Mouse (Mus musculus) B cell, adult 2 months (primary cell): ENCODE data around the gene Ankrd13c.
"Not testable (repeated sequence)": the region's sequence is repeated elsewhere in the genome, so short reads cannot be mapped to it uniquely, and the experiment has no call there.

Experiments
- DNase-seq, 2 experiments: peaks; one replicate each; pipeline ENCODE4 v3.0.0; 2022

The Ankrd13c gene

DNA sequence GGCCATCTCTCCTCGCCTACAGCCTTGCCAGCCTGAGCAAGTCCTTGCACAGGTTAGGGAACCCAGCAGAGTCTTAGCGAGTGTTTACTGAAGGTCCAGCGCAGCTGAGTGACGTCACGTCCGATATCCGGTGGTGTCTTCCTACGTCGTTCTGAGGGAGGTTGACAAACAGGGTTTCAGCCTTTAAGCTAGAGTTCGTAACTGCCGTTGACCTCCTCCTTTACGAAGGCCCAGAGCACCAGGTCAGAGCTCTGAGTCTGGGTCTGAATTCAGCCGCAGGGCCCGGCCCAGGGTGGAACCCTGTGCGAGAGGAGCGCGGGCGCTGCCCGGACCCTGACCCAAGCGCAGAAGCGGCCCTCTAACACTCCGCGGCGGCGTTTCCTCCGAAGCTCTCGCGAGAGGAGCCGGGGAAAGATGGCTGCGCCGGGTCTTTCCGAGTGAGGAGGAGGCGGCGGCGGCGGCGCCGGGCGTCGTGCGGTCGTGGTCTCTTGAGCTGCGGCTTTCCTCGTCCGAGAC lies at the start of gene Ankrd13c:
TSS of gene Ankrd13c (plus strand) at position 397 of the 516 bp plus-strand sequence.
- DNase-seq: peak; percentile 92 to 95

DNA sequence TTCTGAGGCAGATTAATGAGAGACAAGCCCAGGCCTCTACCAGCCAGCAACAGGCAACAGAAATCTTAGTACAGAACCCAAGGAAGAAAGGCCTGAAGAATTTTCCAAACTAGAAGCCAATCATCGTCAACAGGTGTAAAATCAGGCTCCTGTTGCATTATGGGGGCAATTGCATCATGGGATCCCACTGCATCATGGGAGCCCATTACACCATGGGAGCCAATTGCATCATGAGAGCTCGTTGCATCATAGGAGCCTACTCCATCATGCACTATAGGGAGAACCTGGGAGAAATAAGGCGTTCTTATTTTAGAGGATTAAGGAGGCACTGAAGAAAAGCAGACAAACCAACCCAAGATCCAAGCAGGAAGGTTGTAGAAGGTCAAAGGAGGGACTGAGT lies 49.4 kb upstream of the Ankrd13c start:
- DNase-seq: no peak

GRCm38 (mm10) chr3:157899986-157900385 lies 47.1 kb upstream of the Ankrd13c start:
- no peak for DNase-seq

- DNase-seq: no peak
These were observed 45.3 kb upstream of the Ankrd13c start for GRCm38 (mm10) chr3:157901721-157902120.

DNA sequence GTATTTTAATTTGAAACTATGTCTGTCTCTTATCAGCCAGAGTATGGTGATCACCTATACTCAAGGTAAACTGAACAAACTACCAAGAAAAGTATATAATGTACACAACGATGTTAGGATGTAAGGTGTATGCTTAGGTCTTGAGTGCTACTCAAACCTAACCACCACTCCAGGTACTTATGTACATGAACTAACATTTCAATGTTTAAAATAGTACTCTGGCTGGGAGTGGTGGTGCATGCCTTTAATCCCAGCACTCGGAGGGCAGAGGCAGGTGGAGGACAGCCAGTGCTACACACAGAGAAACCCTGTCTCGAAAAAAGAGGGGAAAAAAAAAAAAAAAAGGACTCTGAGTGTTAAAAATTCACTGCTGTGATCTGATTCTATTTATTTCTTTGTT lies 38.9 kb upstream of the Ankrd13c start:
- DNase-seq: no peak

GRCm38 (mm10) chr3:157910262-157910661 lies 36.8 kb upstream of the Ankrd13c start:
- DNase-seq: no peak

GRCm38 (mm10) chr3:157912155-157912554 lies 34.9 kb upstream of the Ankrd13c start:
- no peak for DNase-seq

GRCm38 (mm10) chr3:157916336-157916735 lies 30.7 kb upstream of the Ankrd13c start:
- no peak for DNase-seq

DNA sequence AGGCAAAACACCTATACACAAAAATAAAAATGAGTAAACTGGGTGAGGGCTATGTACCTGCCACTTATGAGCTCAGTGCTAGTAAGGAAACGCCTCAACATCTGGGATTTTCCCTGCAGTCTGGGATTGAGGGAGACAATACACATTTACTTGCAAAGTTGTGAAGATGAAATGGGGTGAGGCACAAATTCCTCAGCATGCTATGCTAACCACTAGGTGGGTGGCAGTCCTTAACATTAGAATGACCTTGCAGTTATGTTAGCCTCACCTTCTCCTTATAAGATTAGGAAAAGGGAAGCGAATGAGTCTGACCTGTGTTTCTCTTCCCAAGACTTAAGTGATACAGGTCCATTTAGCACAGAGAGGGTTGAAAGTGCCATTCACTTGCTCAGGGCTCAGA lies 25.7 kb upstream of the Ankrd13c start:
- no peak for DNase-seq

DNA sequence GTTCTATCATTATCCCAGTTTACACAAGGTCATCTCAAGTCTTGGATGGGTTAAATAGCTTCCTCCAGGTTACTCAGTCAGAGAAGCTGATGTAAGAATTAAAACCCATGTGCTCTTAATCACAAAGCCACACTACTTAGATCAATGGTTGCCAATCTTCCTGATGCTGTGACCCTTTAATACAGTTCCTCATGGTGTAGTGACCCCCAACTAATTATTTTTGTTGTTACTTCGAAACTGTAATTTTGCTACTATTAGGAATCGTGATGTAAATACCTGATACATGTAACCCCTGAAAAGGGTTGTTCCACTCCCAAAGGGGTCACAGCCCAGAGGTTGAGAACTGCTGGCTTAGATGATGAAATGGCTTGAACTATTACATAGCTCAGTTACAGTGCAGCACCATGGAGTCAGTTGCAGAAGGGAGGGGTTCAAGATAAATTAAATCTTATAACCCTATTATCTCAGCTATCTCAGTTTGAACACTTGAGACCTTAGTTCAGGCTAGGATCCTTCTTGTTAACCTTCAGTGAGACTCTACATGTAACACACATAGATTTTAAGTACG lies 23.7 kb upstream of the Ankrd13c start:
- DNase-seq: no peak

- DNase-seq: peak; percentile 67 to 68
These were observed 22.2 kb upstream of the Ankrd13c start, which contains the start of gene Cth for GRCm38 (mm10) chr3:157924692-157925328. Cth (minus strand) TSS chr3:157925077.

DNA sequence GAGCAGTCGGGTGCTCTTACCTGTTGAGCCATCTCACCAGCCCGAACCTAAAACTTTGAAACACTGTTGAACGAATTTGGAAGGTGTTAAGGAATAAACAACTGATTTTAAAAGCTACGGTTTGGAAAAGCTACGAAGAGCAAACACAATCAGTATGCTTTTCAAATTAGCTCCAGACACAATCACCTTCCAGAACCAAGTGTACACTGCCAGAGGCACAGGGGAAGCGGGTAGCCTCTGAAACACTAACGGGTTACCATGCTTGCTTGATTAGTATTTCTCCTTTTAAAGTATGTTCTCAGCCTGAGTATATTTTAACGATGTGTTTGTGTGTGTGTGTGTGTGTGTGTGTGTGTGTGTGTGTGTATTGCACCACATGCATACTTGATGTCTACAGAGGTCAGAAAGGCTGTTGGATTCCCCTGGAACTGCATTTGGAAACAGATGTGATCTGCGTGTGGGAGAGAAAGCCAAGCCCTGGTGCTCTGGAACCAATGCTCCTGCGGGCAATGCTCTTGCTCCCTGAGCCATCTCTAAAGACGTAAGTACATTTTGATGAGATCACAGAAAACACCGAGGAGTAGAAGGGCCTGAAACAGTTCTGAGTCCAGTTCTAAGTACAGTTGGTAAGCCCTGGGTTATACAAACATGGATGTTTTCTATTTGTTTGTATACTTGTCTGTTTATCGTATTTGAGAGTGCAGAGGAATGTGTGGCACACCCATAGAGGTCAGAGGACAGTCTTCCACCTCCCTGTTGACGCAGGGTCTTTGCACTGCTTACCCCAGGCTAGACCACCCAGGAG lies 21.1 kb upstream of the Ankrd13c start:
- no peak for DNase-seq

DNA sequence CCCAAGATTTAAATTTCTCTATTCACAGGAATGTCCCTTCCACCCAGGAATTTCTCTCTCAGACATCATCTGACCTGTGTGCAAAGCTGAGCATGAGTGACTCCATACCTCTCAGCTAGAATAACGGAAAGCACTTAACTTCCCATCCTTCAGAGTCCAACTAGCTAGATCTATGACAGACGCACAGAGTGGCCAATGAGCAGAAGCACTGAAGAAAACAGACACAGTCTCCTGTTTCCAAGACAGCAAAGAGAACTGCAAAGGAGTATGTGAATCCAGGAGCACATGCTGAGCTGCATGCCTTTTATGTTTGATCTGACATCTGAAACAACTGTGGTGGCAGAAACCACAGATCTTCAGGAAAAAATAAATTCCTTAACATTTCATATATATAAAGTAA lies 20.3 kb upstream of the Ankrd13c start:
- DNase-seq: no peak

GRCm38 (mm10) chr3:157928731-157929130 lies 18.3 kb upstream of the Ankrd13c start:
- no peak for DNase-seq

DNA sequence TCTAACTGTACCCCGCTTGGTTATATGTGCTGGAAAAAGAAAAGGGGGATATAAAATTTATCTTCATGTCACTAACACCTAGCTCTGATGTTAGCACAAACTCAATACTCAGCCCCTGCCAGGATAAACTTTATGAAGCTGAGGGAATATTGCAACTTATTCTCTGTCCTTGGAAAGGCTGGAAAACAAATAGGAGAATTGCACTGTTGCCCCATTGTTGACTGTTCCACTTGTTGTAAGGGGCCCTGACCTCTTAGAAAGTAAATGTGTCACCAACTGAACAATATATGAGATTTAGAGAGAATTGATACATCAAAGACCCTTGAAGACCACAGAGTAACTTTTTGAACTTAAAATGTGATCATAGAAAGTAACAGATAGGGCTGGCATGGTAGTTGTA lies 17.6 kb upstream of the Ankrd13c start:
- no peak for DNase-seq

DNA sequence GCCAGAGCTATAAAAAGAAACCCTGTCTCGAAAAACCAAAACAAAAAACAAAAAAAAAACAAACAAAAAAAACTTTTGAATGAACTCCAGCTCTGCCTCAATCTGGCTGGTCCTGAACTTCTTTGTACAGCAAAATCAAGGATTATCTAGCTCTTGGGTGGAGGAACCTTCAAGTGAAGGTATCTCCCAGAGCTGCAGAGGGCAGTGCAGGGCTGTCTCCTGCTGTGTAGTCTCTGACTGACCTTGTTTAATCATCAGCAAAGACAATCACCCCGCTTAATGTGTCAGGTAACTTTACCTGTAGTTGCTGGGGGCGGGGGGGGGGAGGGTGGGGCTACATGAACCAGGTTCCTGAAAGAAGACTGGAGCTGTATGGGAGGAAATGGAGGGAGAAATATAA lies 15.4 kb upstream of the Ankrd13c start:
- DNase-seq: no peak

DNA sequence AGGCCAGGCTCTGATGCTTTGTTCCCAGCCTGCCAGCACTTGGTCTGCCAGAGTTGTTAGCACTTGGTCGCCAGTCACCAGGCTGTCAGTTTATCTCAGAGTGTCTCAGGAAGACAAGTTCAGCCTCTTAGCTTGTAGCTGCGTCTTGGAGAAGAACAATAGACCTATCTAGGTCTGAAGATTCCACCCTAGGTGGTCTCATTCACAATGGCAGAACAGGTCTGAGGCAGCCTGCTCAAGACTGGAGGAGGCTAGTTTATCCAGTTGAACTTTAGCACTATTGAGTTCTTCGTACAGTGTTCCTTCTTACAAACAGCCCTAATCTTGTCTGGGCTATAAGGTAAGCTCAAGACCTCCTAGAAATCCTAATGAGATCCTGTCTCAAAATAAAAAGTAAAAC lies 15.0 kb upstream of the Ankrd13c start:
- no peak for DNase-seq

- DNase-seq: not testable (repeated sequence)
These were observed 13.8 kb upstream of the Ankrd13c start for GRCm38 (mm10) chr3:157933223-157933622.

- no peak for DNase-seq
These were observed 12.7 kb upstream of the Ankrd13c start for GRCm38 (mm10) chr3:157934301-157934823.

DNA sequence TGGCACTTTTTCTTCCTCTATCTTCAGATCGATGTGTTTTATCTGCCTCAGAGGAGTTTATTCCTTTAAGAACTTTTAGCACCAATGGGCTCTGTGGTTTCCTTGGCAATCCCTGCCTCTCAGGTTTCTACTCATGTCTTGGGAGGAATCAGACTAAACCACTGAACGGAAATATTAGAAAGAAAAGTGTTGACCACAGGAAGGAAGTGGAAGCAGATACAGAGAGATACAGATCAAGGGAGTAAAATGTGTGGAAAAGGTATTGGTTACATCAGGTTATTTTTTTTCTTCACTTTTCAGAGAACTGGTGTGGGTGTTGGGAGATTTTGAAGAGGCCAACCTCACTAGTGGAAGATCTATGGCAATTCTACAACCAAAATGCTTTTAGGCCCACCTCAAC lies 8.5 kb upstream of the Ankrd13c start:
- DNase-seq: no peak

DNA sequence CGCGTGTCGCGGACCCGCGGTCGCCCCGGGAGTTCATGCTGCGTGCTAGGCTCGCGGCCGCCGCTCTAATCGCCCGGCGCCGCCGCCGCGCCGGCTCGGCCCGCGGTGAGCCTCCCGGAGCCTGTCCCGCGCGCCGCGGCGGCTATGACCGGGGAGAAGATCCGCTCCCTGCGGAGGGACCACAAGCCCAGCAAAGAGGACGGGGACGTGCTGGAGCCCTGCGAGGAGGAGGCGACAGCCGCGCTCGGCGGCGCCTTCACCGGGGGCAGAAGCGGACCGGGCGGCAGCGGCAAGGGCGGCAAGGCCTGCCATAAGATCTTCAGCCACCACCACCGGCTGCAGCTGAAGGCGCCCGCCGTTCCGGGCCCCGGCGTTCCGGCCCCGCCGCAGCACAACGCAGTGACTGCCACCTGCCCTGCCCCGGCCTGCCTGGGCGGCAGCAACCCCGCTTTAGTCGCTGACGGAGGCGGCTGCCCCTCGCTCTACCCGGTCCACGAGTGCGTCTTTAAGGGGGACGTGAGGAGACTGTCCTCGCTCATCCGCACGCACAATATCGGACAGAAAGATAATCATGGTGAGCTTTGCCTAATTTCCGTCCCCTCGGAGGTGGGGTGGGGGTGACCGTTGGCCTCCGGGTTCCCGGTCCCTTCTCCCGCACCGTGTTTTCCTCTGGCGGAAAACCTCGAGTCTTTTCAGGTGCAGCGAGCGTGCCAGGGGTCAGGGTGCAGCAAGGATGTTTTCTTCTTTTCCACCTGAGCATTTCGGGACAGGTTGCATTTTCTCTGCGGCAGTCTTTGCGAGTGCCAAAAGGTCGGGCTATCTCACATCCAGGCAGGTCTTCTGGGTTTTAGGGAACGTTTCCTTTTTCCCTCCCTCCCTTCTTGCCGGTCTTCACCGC lies 593 bp downstream of the Ankrd13c start:
- DNase-seq: peak in 1 of 2 experiments; percentile 64

DNA sequence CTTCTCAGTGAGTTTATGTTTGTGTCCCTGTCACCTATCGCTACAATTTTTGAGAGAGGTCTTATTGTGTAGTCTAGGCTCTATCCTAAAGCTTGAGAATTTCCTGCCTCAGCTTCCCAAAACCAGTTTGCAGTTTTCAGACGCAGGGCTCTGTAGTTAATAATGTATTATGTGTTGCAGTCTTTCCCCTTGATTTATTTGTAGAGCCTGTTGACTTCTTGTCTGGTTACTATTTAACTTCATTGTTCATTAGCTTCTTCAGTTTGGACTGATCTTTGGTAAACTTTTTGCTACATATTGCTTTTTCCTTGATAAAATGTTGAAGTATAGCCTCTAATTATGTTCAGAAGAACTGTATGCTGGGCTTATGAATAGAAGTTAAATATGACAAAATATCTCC lies 5.7 kb downstream of the Ankrd13c start:
- no peak for DNase-seq
